Mouse (Mus musculus): Measurements from ENCODE around the gene Scrn1.

Gene Scrn1

GRCm38 (mm10) chr6:54566546-54566919, 244 bp upstream of the Scrn1 start:
- no peak for DNase-seq (ENCODE audit: low spot score in 2 of 2)

- peak in 1 of 2 experiments; percentile 28 for DNase-seq (ENCODE audit: low spot score in 2 of 2)
Measured at GRCm38 (mm10) chr6:54565012-54565411, 1.3 kb downstream of the Scrn1 start.

- DNase-seq (ENCODE audit: low spot score in 2 of 2), result no peak
Measured at GRCm38 (mm10) chr6:54564506-54564991, 1.7 kb downstream of the Scrn1 start.

- no peak for DNase-seq (ENCODE audit: low spot score in 2 of 2)
Measured at GRCm38 (mm10) chr6:54563561-54563960, 2.7 kb downstream of the Scrn1 start.

GRCm38 (mm10) chr6:54562018-54562809, 4.1 kb downstream of the Scrn1 start:
- DNase-seq (ENCODE audit: low spot score in 2 of 2), result no peak

- no peak for DNase-seq (ENCODE audit: low spot score in 2 of 2)
Measured at GRCm38 (mm10) chr6:54558466-54558865, 7.8 kb downstream of the Scrn1 start.

GRCm38 (mm10) chr6:54557671-54558070, 8.6 kb downstream of the Scrn1 start:
- no peak for DNase-seq (ENCODE audit: low spot score in 2 of 2)

GRCm38 (mm10) chr6:54555816-54556215, 10.5 kb downstream of the Scrn1 start:
- DNase-seq (ENCODE audit: low spot score in 2 of 2), result no peak

GRCm38 (mm10) chr6:54554341-54555110, 11.8 kb downstream of the Scrn1 start:
- DNase-seq (ENCODE audit: low spot score in 2 of 2), result no peak

- DNase-seq (ENCODE audit: low spot score in 2 of 2), result no peak
Measured at GRCm38 (mm10) chr6:54553632-54554031, 12.7 kb downstream of the Scrn1 start.

- DNase-seq (ENCODE audit: low spot score in 2 of 2), result no peak
Measured at GRCm38 (mm10) chr6:54552721-54553413, 13.4 kb downstream of the Scrn1 start.

GRCm38 (mm10) chr6:54550801-54551323, 15.4 kb downstream of the Scrn1 start:
- no peak for DNase-seq (ENCODE audit: low spot score in 2 of 2)

- no peak for DNase-seq (ENCODE audit: low spot score in 2 of 2)
Measured at GRCm38 (mm10) chr6:54549311-54549710, 17.0 kb downstream of the Scrn1 start.

GRCm38 (mm10) chr6:54548314-54549019, 17.8 kb downstream of the Scrn1 start:
- no peak for DNase-seq (ENCODE audit: low spot score in 2 of 2)

- DNase-seq (ENCODE audit: low spot score in 2 of 2), result no peak
Measured at GRCm38 (mm10) chr6:54543646-54544045, 22.6 kb downstream of the Scrn1 start.

GRCm38 (mm10) chr6:54542836-54543235, 23.5 kb downstream of the Scrn1 start:
- DNase-seq (ENCODE audit: low spot score in 2 of 2), result no peak

- DNase-seq (ENCODE audit: low spot score in 2 of 2), result no peak
Measured at GRCm38 (mm10) chr6:54540252-54540887, 25.9 kb downstream of the Scrn1 start.

- DNase-seq (ENCODE audit: low spot score in 2 of 2), result no peak
Measured at GRCm38 (mm10) chr6:54539396-54539795, 26.9 kb downstream of the Scrn1 start.

GRCm38 (mm10) chr6:54538773-54539173, 27.5 kb downstream of the Scrn1 start:
- DNase-seq (ENCODE audit: low spot score in 2 of 2), result no peak

- DNase-seq (ENCODE audit: low spot score in 2 of 2), result no peak
Measured at GRCm38 (mm10) chr6:54537053-54537452, 29.2 kb downstream of the Scrn1 start.

- no peak for DNase-seq (ENCODE audit: low spot score in 2 of 2)
Measured at GRCm38 (mm10) chr6:54535485-54535884, 30.8 kb downstream of the Scrn1 start.
